Mouse (Mus musculus): ENCODE data around the gene Rps6kb1.

- TF ChIP-seq CTCF (IDR thresholded peaks at IDR 0.05; ENCODE audit: control insufficient read depth, insufficient read depth, insufficient read length): no peak
- TF ChIP-seq USF1 (IDR thresholded peaks at IDR 0.05; ENCODE audit: low read depth): no peak
- TF ChIP-seq MYOD1 (IDR thresholded peaks at IDR 0.05; ENCODE audit: control insufficient read depth, insufficient read length, low read depth): no peak
- no peak for TF ChIP-seq MAX (IDR thresholded peaks at IDR 0.05)
These were observed 47.2 kb downstream of the Rps6kb1 start for GRCm38 (mm10) chr11:86497356-86497755.
